Mouse (Mus musculus): ENCODE measurements around the gene Gstp3. TPM values are rescaled to one million over a fixed set of nuclear protein-coding genes. Genes with fewer than 3 reads are reported as not detected.
"Not testable (repeated sequence)": the region's sequence is repeated elsewhere in the genome, so short reads cannot be mapped to it uniquely, and the experiment has no call there.

The Gstp3 gene
- polyA plus RNA-seq, 1 experiment from 2014 or later: not detected

- no peak overlapping the region for H3K27ac ChIP-seq (ENCODE audit: low read length)
- no peaks in the 10 kb centered on the region for H3K9me3 ChIP-seq (ENCODE audit: control insufficient read depth, low read depth, low read length)
- H3K36me3 ChIP-seq (ENCODE audit: control insufficient read depth, insufficient read depth, low read length): no peaks in the 10 kb centered on the region
- no peak overlapping the region for H3K9ac ChIP-seq (replicated peaks; ENCODE audit: low read depth, low read length)
- no peaks in the 10 kb centered on the region for H3K27me3 ChIP-seq (ENCODE audit: control insufficient read depth, insufficient read depth, low read length)
- no peaks in the 10 kb centered on the region for H3K4me1 ChIP-seq (ENCODE audit: control insufficient read depth, insufficient read depth, low read length)
- WGBS: 95% methylated on average over 1 of the region's 1 CpGs
- no peak overlapping the region for H3K4me3 ChIP-seq (ENCODE audit: low read depth, low read length)
- H3K4me2 ChIP-seq (replicated peaks; ENCODE audit: low read depth, low read length): no peak overlapping the region
- no peak for ATAC-seq (ENCODE audit: insufficient number of reproducible peaks, insufficient read depth, low FRiP score, low read depth)
Measured at GRCm38 (mm10) chr19:4075531-4075930, 16.2 kb upstream of the Gstp3 start.

- Histone ChIP-seq H3K36me3 (ENCODE audit: control insufficient read depth, insufficient read depth, low read length) (no peaks in the 10 kb centered on the region), H3K27ac (ENCODE audit: low read length) (no peak overlapping the region), H3K4me3 (ENCODE audit: low read depth, low read length) (no peak overlapping the region), H3K9ac (replicated peaks; ENCODE audit: low read depth, low read length) (no peak overlapping the region), H3K9me3 (ENCODE audit: control insufficient read depth, low read depth, low read length) (no peaks in the 10 kb centered on the region), H3K27me3 (ENCODE audit: control insufficient read depth, insufficient read depth, low read length) (no peaks in the 10 kb centered on the region), H3K4me2 (replicated peaks; ENCODE audit: low read depth, low read length) (no peak overlapping the region), H3K4me1 (ENCODE audit: control insufficient read depth, insufficient read depth, low read length) (no peaks in the 10 kb centered on the region)
- no peak for ATAC-seq (ENCODE audit: insufficient number of reproducible peaks, insufficient read depth, low FRiP score, low read depth)
- WGBS: 79% methylated on average over 6 of the region's 6 CpGs
Measured at GRCm38 (mm10) chr19:4072706-4073424, 13.5 kb upstream of the Gstp3 start.

GRCm38 (mm10) chr19:4071406-4071805 lies 12.0 kb upstream of the Gstp3 start:
- Histone ChIP-seq H3K9ac (replicated peaks; ENCODE audit: low read depth, low read length) (no peak overlapping the region), H3K36me3 (ENCODE audit: control insufficient read depth, insufficient read depth, low read length) (no peaks in the 10 kb centered on the region), H3K4me2 (replicated peaks; ENCODE audit: low read depth, low read length) (no peak overlapping the region), H3K27me3 (ENCODE audit: control insufficient read depth, insufficient read depth, low read length) (no peaks in the 10 kb centered on the region), H3K9me3 (ENCODE audit: control insufficient read depth, low read depth, low read length) (no peaks in the 10 kb centered on the region), H3K4me1 (ENCODE audit: control insufficient read depth, insufficient read depth, low read length) (no peaks in the 10 kb centered on the region), H3K27ac (ENCODE audit: low read length) (no peak overlapping the region), H3K4me3 (ENCODE audit: low read depth, low read length) (no peak overlapping the region)
- ATAC-seq (ENCODE audit: insufficient number of reproducible peaks, insufficient read depth, low FRiP score, low read depth): no peak
- 85% methylated on average over 6 of the region's 6 CpGs for WGBS

- Histone ChIP-seq H3K9me3 (ENCODE audit: control insufficient read depth, low read depth, low read length) (no peaks in the 10 kb centered on the region), H3K4me3 (ENCODE audit: low read depth, low read length) (no peak overlapping the region)
- WGBS: 68% methylated on average over 8 of the region's 8 CpGs
Measured at GRCm38 (mm10) chr19:4070756-4071155, 11.4 kb upstream of the Gstp3 start.

GRCm38 (mm10) chr19:4070311-4070710 lies 10.9 kb upstream of the Gstp3 start:
- Histone ChIP-seq H3K4me3 (ENCODE audit: low read depth, low read length) (no peak overlapping the region), H3K9ac (replicated peaks; ENCODE audit: low read depth, low read length) (no peak overlapping the region), H3K4me2 (replicated peaks; ENCODE audit: low read depth, low read length) (no peak overlapping the region), H3K36me3 (ENCODE audit: control insufficient read depth, insufficient read depth, low read length) (no peaks in the 10 kb centered on the region), H3K9me3 (ENCODE audit: control insufficient read depth, low read depth, low read length) (no peaks in the 10 kb centered on the region), H3K4me1 (ENCODE audit: control insufficient read depth, insufficient read depth, low read length) (no peaks in the 10 kb centered on the region), H3K27me3 (ENCODE audit: control insufficient read depth, insufficient read depth, low read length) (no peaks in the 10 kb centered on the region), H3K27ac (ENCODE audit: low read length) (no peak overlapping the region)
- 50% methylated on average over 15 of the region's 15 CpGs for WGBS
- ATAC-seq (ENCODE audit: insufficient number of reproducible peaks, insufficient read depth, low FRiP score, low read depth): no peak

More at GRCm38 (mm10) chr19:4070756-4071155, 11.4 kb upstream of the Gstp3 start:
- H3K4me2 ChIP-seq (replicated peaks; ENCODE audit: low read depth, low read length): no peak overlapping the region
- H3K27ac ChIP-seq (ENCODE audit: low read length): no peak overlapping the region
- H3K36me3 ChIP-seq (ENCODE audit: control insufficient read depth, insufficient read depth, low read length): no peaks in the 10 kb centered on the region
- no peaks in the 10 kb centered on the region for H3K4me1 ChIP-seq (ENCODE audit: control insufficient read depth, insufficient read depth, low read length)
- no peaks in the 10 kb centered on the region for H3K27me3 ChIP-seq (ENCODE audit: control insufficient read depth, insufficient read depth, low read length)
- no peak overlapping the region for H3K9ac ChIP-seq (replicated peaks; ENCODE audit: low read depth, low read length)
- no peak for ATAC-seq (ENCODE audit: insufficient number of reproducible peaks, insufficient read depth, low FRiP score, low read depth)

GRCm38 (mm10) chr19:4068717-4069410 lies 9.5 kb upstream of the Gstp3 start:
- H3K4me1 ChIP-seq (ENCODE audit: control insufficient read depth, insufficient read depth, low read length): no peaks in the 10 kb centered on the region
- no peaks in the 10 kb centered on the region for H3K36me3 ChIP-seq (ENCODE audit: control insufficient read depth, insufficient read depth, low read length)
- no peak overlapping the region for H3K4me2 ChIP-seq (replicated peaks; ENCODE audit: low read depth, low read length)
- no peak for ATAC-seq (ENCODE audit: insufficient number of reproducible peaks, insufficient read depth, low FRiP score, low read depth)
- WGBS: 63% methylated on average over 15 of the region's 15 CpGs
- H3K27me3 ChIP-seq (ENCODE audit: control insufficient read depth, insufficient read depth, low read length): no peaks in the 10 kb centered on the region
- H3K9ac ChIP-seq (replicated peaks; ENCODE audit: low read depth, low read length): no peak overlapping the region
- no peaks in the 10 kb centered on the region for H3K9me3 ChIP-seq (ENCODE audit: control insufficient read depth, low read depth, low read length)
- H3K4me3 ChIP-seq (ENCODE audit: low read depth, low read length): no peak overlapping the region
- no peak overlapping the region; the same call in 1 of the 2 replicates for H3K27ac ChIP-seq (ENCODE audit: low read length)

- H3K4me1 ChIP-seq (ENCODE audit: control insufficient read depth, insufficient read depth, low read length); H3K4me3 ChIP-seq (ENCODE audit: low read depth, low read length); H3K27ac ChIP-seq (ENCODE audit: low read length); H3K9ac ChIP-seq (replicated peaks; ENCODE audit: low read depth, low read length); H3K36me3 ChIP-seq (ENCODE audit: control insufficient read depth, insufficient read depth, low read length); H3K27me3 ChIP-seq (ENCODE audit: control insufficient read depth, insufficient read depth, low read length); H3K9me3 ChIP-seq (ENCODE audit: control insufficient read depth, low read depth, low read length); ATAC-seq (ENCODE audit: insufficient number of reproducible peaks, insufficient read depth, low FRiP score, low read depth); H3K4me2 ChIP-seq (replicated peaks; ENCODE audit: low read depth, low read length): not testable (repeated sequence)
- 78% methylated on average over 2 of the region's 2 CpGs for WGBS
Measured at GRCm38 (mm10) chr19:4068242-4068641, 8.9 kb upstream of the Gstp3 start.

GRCm38 (mm10) chr19:4066877-4067276 lies 7.5 kb upstream of the Gstp3 start:
- Histone ChIP-seq H3K9ac (replicated peaks; ENCODE audit: low read depth, low read length) (no peak overlapping the region), H3K4me3 (ENCODE audit: low read depth, low read length) (no peak overlapping the region), H3K36me3 (ENCODE audit: control insufficient read depth, insufficient read depth, low read length) (no peaks in the 10 kb centered on the region), H3K9me3 (ENCODE audit: control insufficient read depth, low read depth, low read length) (no peaks in the 10 kb centered on the region), H3K4me1 (ENCODE audit: control insufficient read depth, insufficient read depth, low read length) (no peaks in the 10 kb centered on the region), H3K27me3 (ENCODE audit: control insufficient read depth, insufficient read depth, low read length) (no peaks in the 10 kb centered on the region), H3K27ac (ENCODE audit: low read length) (no peak overlapping the region), H3K4me2 (replicated peaks; ENCODE audit: low read depth, low read length) (no peak overlapping the region)
- ATAC-seq (ENCODE audit: insufficient number of reproducible peaks, insufficient read depth, low FRiP score, low read depth): no peak

Data from stomach, embryonic 14.5 days (tissue).